Mouse (Mus musculus) kidney, embryonic 16.5 days (tissue): ENCODE measurements around the gene Pin1rt1. TPM values are rescaled to one million over a fixed set of nuclear protein-coding genes. Genes with fewer than 3 reads are reported as not detected.

ENCODE experiments used
- ATAC-seq: fragments of 200-750 bp; cut with Nextera tagmentation; 2 replicates; pipeline ENCODE4 v1.8.0; 2017; ENCODE audit warnings: moderate TSS enrichment; ENCODE audit not compliant: low FRiP score, low TSS enrichment
- H3K27ac ChIP-seq: fragments of 300-500 bp; sonication (generic); 2 replicates; pipeline ENCODE4 v1.5.1; 2014; ENCODE audit warnings: low read length
- H3K27me3 ChIP-seq: fragments of 300-500 bp; sonication (generic); 2 replicates; pipeline ENCODE4 v1.6.1; 2014; ENCODE audit warnings: low read length, control low read depth, mixed read lengths; ENCODE audit not compliant: insufficient read depth
- H3K36me3 ChIP-seq: fragments of 300-500 bp; sonication (generic); 2 replicates; pipeline ENCODE4 v1.6.1; 2014; ENCODE audit warnings: low read length, control low read depth, mixed read lengths; ENCODE audit not compliant: insufficient read depth
- H3K4me1 ChIP-seq: fragments of 300-500 bp; sonication (generic); 2 replicates; pipeline ENCODE4 v1.6.1; 2014; ENCODE audit warnings: low read length, control low read depth, mixed read lengths; ENCODE audit not compliant: insufficient read depth
- H3K4me2 ChIP-seq: fragments of 300-500 bp; sonication (generic); replicated peaks from 2 replicates; pipeline ENCODE4 v1.6.1; 2014; ENCODE audit warnings: low read depth, low read length
- H3K4me3 ChIP-seq: fragments of 300-500 bp; sonication (generic); 2 replicates; pipeline ENCODE4 v1.5.1; 2014; ENCODE audit warnings: mild to moderate bottlenecking, low read length
- H3K9ac ChIP-seq: fragments of 300-500 bp; sonication (generic); replicated peaks from 2 replicates; pipeline ENCODE4 v1.6.1; 2014; ENCODE audit warnings: low read length
- H3K9me3 ChIP-seq: fragments of 300-500 bp; sonication (generic); 2 replicates; pipeline ENCODE4 v1.6.1; 2016; ENCODE audit warnings: low read length, control low read depth
- WGBS: fragments of 180-500 bp; shearing (Covaris S2); extraction: QIAGEN DNeasy Blood & Tissue Kit; methylation state at CpG from one replicate; pipeline ENCODE4 v1.1.7; 2014; 5-methylcytosine and 5-hydroxymethylcytosine counted together
- polyA plus RNA-seq: library from polyadenylated mRNA; unstranded; fragments of >200 nt; fragmentation: Nextera tagmentation; extraction: Ambion mirVana; gene quantifications from 2 replicates; pipeline ENCODE4 v1.2.1, GENCODE M21; 2015

The Pin1rt1 gene
- polyA plus RNA-seq, 1 experiment from 2014 or later, result not detected

DNA sequence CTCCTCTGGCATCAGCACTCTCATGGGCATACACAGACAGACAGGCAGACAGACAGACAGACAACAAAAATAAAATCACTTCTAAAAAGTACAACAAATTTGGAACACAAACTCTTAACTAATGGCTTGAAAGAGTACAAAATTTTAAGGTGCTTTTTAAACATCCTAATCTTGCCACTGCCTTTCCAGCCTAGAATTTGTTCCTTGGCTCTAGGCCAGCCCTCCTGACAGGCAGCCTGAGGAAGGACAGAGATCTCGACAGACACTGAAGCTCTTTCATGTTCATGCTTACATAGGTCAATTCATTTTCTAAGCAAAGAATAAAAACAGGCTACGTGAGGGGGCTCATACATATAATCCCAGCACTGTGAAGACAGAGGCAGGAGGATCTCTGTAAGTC, 23.6 kb downstream of the Pin1rt1 start:
- H3K4me1 ChIP-seq, result no peaks in the 10 kb centered on the region
- H3K27me3 ChIP-seq, result no peaks in the 10 kb centered on the region
- no peaks in the 10 kb centered on the region for H3K36me3 ChIP-seq
- WGBS, result 71% methylated on average over 2 of the region's 2 CpGs
- no peak overlapping the region for H3K27ac ChIP-seq
- H3K9ac ChIP-seq, result no peak overlapping the region
- no peaks in the 10 kb centered on the region for H3K9me3 ChIP-seq
- ATAC-seq, result no peak
- no peak overlapping the region for H3K4me3 ChIP-seq
- H3K4me2 ChIP-seq, result no peak overlapping the region

DNA sequence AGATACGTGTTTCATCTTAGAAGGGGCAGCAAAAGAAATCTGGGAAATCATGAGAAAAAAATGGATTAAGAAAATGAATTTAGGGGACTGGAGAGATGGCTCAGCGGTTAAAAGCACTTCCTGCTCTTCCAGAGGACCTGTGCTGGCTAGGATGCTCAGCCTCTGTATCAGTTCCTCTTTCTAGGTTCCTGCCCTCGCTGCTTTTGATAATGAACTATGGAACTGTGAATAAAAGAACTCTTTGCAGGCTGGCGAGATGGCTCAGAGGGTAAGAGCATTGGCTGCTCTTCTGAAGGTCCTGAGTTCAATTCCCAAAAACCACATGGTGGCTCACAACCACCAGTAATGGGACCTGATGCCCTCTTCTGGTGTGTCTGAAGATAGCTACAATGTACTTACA, 25.5 kb downstream of the Pin1rt1 start:
- Histone ChIP-seq H3K9ac (no peak overlapping the region), H3K4me3 (no peak overlapping the region), H3K4me2 (no peak overlapping the region), H3K27ac (no peak overlapping the region), H3K4me1 (no peaks in the 10 kb centered on the region), H3K9me3 (no peaks in the 10 kb centered on the region), H3K36me3 (no peaks in the 10 kb centered on the region), H3K27me3 (no peaks in the 10 kb centered on the region)
- no peak for ATAC-seq
- 86% methylated on average over 4 of the region's 4 CpGs for WGBS

DNA sequence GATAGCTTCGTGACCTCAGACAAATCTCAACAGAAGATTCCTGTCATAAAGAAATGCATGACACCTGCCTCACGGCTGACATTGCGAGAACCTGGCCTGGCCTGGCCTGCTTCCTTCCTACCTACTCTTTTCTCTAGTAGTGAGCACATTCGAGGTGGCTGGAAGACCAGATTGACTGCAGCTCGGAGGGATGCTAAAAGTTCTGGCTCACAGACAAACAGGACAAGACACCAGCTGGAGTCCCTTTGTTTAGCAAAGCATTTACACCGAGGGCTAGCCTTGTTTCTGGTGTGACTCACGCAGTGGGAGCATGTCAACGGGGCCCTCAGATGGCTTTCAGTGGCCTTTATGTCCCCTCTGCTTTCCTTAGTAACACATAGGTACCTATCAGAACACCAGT, 27.5 kb downstream of the Pin1rt1 start:
- no peak overlapping the region for H3K4me3 ChIP-seq
- no peaks in the 10 kb centered on the region for H3K4me1 ChIP-seq
- no peak overlapping the region for H3K9ac ChIP-seq
- peaks cover 6% of the 10 kb centered on the region; the same call in 1 of the 2 replicates for H3K36me3 ChIP-seq
- no peaks in the 10 kb centered on the region for H3K27me3 ChIP-seq
- no peak overlapping the region for H3K4me2 ChIP-seq
- no peaks in the 10 kb centered on the region for H3K9me3 ChIP-seq
- no peak overlapping the region for H3K27ac ChIP-seq
- 85% methylated on average over 8 of the region's 8 CpGs for WGBS
- no peak for ATAC-seq

DNA sequence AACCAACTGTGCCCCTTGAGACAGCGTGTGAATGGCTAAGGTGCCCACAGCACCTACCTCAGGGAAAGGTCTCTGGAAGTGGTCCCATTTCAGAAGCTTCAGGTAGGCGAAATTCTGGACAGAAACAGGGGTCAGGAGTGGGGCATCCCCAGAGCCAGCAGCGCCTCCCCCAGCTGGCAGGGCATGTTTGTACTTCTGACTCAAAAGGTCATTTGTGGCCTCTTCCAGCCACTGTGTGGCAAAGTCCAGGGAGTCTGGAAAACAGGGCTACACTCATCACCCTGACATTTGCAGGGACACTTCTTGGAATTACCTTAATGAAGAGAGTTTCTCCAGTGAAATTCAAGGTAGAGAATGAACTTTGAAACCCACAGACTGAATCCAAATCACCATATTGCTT, 27.9 kb downstream of the Pin1rt1 start:
- H3K27me3 ChIP-seq, result no peaks in the 10 kb centered on the region
- WGBS, result 74% methylated on average over 3 of the region's 3 CpGs

DNA sequence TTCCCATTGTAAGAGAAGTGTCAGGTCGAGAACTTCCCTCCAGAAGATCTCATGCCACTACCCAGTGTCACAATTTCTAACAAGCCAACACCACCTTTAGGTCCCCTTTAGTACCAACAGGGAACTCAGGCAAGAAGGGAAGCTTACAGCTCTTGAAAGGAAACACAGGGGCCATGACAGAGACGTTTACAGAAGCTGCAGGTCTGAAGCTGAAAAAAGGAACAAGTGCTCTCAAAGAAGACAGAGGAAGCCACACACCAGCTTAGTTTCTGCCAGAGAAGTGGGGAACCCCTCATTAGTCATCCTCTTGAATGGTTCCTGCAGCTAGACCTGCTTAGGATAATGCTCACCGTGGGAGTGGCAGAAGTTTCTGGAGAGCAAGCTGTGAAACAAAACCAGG, 28.9 kb downstream of the Pin1rt1 start:
- no peaks in the 10 kb centered on the region for H3K27me3 ChIP-seq
- no peak overlapping the region for H3K4me2 ChIP-seq
- no peak overlapping the region for H3K4me3 ChIP-seq
- peaks cover 7% of the 10 kb centered on the region; the same call in 1 of the 2 replicates for H3K36me3 ChIP-seq
- no peak for ATAC-seq
- 78% methylated on average over 3 of the region's 3 CpGs for WGBS
- no peak overlapping the region for H3K27ac ChIP-seq
- H3K9me3 ChIP-seq, result no peaks in the 10 kb centered on the region
- no peak overlapping the region for H3K9ac ChIP-seq
- H3K4me1 ChIP-seq, result no peaks in the 10 kb centered on the region

More for the DNA sequence above, 27.9 kb downstream of the Pin1rt1 start:
- H3K9me3 ChIP-seq, result no peaks in the 10 kb centered on the region
- H3K4me2 ChIP-seq, result no peak overlapping the region
- H3K36me3 ChIP-seq, result peaks cover 7% of the 10 kb centered on the region; the same call in 1 of the 2 replicates
- ATAC-seq, result no peak
- H3K4me1 ChIP-seq, result no peaks in the 10 kb centered on the region
- H3K27ac ChIP-seq, result no peak overlapping the region
- H3K9ac ChIP-seq, result no peak overlapping the region
- no peak overlapping the region for H3K4me3 ChIP-seq

DNA sequence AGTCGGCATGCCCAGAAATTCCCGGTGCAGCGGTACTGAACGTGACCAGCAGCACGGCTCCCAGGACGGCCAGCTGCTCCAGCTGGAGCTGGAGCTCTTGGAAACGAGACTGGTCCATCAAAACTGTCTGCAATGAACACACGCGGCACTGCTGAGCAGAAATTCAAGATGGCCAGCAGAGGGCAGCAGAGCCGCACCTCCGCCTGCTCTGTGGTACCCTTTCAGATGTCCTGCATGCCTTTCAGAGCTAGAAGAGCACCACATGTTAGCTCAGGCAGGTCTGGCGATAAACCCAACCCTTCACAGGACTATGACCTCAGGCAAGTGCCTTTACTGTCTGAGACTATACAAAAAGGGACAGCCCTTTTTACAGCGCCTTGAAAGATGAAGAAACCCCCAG, 30.8 kb downstream of the Pin1rt1 start:
- WGBS, result 10% methylated on average over 13 of the region's 13 CpGs
- peak; percentile 93 for ATAC-seq
- Histone ChIP-seq H3K36me3 (peaks cover 7% of the 10 kb centered on the region; the same call in 1 of the 2 replicates), H3K4me1 (no peaks in the 10 kb centered on the region), H3K9me3 (no peaks in the 10 kb centered on the region), H3K9ac (no peak overlapping the region), H3K27ac (no peak overlapping the region), H3K4me3 (no peak overlapping the region), H3K27me3 (no peaks in the 10 kb centered on the region), H3K4me2 (no peak overlapping the region; the same call in 1 of the 2 replicates)

DNA sequence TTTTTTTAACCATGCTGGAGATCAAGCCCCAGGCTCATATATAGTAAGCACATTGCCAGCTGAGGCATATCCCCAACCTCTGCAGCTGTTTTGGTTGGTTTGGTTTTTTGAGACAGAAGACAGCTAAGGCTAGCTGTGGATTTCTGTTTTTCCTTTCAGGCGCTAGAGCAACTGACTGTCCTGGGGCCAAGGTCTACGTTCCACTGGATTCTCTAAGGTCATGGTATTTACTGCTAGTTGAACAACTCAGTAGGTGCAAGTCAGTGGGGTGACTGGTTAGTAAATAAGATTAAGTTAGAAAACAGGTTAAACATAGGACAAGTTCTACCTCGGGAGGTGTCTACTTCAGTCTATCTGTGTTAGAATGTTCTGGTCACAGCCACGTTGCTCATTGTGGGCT, 31.4 kb downstream of the Pin1rt1 start:
- ATAC-seq, result no peak
- no peaks in the 10 kb centered on the region for H3K4me1 ChIP-seq
- no peaks in the 10 kb centered on the region for H3K27me3 ChIP-seq
- H3K36me3 ChIP-seq, result peaks cover 7% of the 10 kb centered on the region; the same call in 1 of the 2 replicates
- H3K9ac ChIP-seq, result no peak overlapping the region
- 90% methylated on average over 4 of the region's 4 CpGs for WGBS
- no peak overlapping the region for H3K4me2 ChIP-seq
- H3K4me3 ChIP-seq, result no peak overlapping the region
- no peaks in the 10 kb centered on the region for H3K9me3 ChIP-seq
- no peak overlapping the region for H3K27ac ChIP-seq

DNA sequence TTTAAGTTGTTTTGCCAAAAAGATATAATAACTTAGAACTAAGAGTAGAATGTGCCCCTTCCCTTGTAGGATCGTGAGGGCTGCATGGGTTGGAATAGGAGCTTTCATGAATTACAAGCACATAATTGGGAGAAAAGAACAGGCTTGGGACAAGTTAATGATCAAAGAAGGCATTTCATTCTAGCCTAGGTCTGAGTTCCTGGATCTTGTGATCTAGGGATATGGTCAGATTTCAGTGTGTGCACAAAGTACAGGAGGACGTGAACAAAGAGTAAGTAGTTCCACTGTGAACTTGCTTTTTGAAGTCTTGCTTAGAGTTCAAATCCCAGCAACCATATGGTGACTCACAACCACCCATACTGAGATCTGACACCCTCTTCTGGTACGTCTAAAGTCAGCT, 38.9 kb downstream of the Pin1rt1 start:
- Histone ChIP-seq H3K4me2 (no peak overlapping the region), H3K27ac (no peak overlapping the region), H3K4me3 (no peak overlapping the region), H3K36me3 (peaks cover 2% of the 10 kb centered on the region; the same call in 1 of the 2 replicates), H3K9me3 (no peaks in the 10 kb centered on the region), H3K4me1 (no peaks in the 10 kb centered on the region), H3K9ac (no peak overlapping the region), H3K27me3 (no peaks in the 10 kb centered on the region)
- WGBS, result 75% methylated on average over 3 of the region's 3 CpGs
- ATAC-seq, result no peak

DNA sequence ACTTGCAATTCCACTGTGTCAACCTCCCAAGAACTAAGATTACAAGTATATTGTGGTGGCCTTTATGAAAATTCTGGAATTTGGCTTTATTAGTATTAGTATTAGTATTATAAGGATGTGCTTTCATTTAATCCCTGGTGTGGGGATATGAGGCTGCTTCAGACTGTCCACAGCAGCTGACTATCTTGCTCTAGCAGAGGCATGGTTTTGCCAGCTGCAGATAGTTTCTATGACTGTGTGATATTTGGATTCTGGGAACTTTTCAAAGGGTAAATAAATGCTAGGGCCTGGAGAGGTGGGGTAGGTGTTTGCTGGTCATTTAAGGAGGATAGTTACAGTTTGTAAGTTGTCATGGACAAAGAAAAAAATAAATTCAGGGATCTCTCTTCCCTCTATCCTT, 44.5 kb downstream of the Pin1rt1 start:
- Histone ChIP-seq H3K27ac (no peak overlapping the region), H3K4me3 (no peak overlapping the region), H3K4me2 (no peak overlapping the region), H3K36me3 (no peaks in the 10 kb centered on the region), H3K27me3 (no peaks in the 10 kb centered on the region), H3K9me3 (no peaks in the 10 kb centered on the region), H3K9ac (no peak overlapping the region), H3K4me1 (no peaks in the 10 kb centered on the region)
- ATAC-seq, result no peak

DNA sequence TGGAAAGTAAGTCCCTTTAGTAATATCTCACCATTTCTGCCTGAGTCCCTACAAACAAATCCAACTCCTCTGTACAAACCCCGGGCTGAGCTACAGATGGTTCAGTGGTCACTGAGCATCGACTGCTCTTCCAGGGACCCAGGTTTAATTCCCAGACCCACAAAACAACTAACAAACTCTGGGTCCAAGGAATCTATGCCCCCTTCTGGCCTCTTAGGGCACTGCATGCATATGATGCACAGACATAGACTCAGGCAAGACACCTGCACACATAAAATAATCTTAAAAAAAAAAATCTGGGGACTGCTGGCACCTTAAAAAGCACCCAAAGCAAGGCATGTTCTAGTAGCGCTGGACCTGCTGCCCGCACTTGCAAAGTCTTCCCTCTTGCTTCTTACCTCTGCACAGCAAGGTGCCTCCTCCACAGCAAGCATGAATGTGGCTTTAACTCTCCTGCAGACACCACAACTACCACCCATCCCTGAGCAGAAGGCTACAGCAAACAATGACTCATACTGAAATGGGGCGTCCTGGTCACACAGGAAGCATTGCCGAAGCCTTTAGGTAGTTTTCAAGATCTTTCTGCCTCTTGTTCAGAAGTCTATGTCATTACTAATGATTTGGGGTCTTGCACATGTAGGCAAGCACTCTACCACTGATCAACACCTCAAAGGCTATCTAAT, 46.9 kb downstream of the Pin1rt1 start:
- no peak for ATAC-seq
- no peak overlapping the region for H3K9ac ChIP-seq
- 84% methylated on average over 6 of the region's 6 CpGs for WGBS
- H3K27ac ChIP-seq, result no peak overlapping the region
- no peak overlapping the region for H3K4me3 ChIP-seq
- no peaks in the 10 kb centered on the region for H3K9me3 ChIP-seq
- no peaks in the 10 kb centered on the region for H3K27me3 ChIP-seq
- H3K4me2 ChIP-seq, result no peak overlapping the region
- H3K36me3 ChIP-seq, result peaks cover 11% of the 10 kb centered on the region; the same call in 1 of the 2 replicates
- H3K4me1 ChIP-seq, result no peaks in the 10 kb centered on the region
